Mouse (Mus musculus) forebrain, postnatal 0 days (tissue): Measurements from ENCODE around the gene Hspa2. TPM values are rescaled to one million over a fixed set of nuclear protein-coding genes. Genes with fewer than 3 reads are reported as not detected.

Experiments
- ATAC-seq: fragments of 200-750 bp; cut with Nextera tagmentation; 2 replicates; pipeline ENCODE4 v1.8.0; 2017; ENCODE audit warnings: mild to moderate bottlenecking, moderate library complexity
- DNase-seq: peaks from one replicate; pipeline ENCODE4 v3.0.0-alpha.2; 2015
- H3K27ac ChIP-seq: fragments of 300-500 bp; sonication (generic); 2 replicates; pipeline ENCODE4 v1.5.1; 2014; ENCODE audit warnings: low read depth, mild to moderate bottlenecking, antibody characterized with exemption, low read length, moderate library complexity, mixed read lengths
- H3K27me3 ChIP-seq: fragments of 300-500 bp; sonication (generic); 2 replicates; pipeline ENCODE4 v1.6.1; 2014; ENCODE audit warnings: mild to moderate bottlenecking, low read length, mixed read lengths; ENCODE audit not compliant: insufficient read depth
- H3K36me3 ChIP-seq: fragments of 300-500 bp; sonication (generic); 2 replicates; pipeline ENCODE4 v1.6.1; 2014; ENCODE audit warnings: mild to moderate bottlenecking, moderate library complexity; ENCODE audit not compliant: insufficient read depth
- H3K4me1 ChIP-seq: fragments of 300-500 bp; sonication (generic); 2 replicates; pipeline ENCODE4 v1.6.1; 2014; ENCODE audit warnings: antibody characterized with exemption; ENCODE audit not compliant: insufficient read depth
- H3K4me2 ChIP-seq: fragments of 300-500 bp; sonication (generic); 2 replicates; pipeline ENCODE4 v1.6.1; 2014; ENCODE audit warnings: low read depth, mild to moderate bottlenecking, moderate library complexity
- H3K4me3 ChIP-seq: fragments of 300-500 bp; sonication (generic); 2 replicates; pipeline ENCODE4 v1.5.1; 2014; ENCODE audit warnings: low read depth, low read length, mixed read lengths
- H3K9ac ChIP-seq: fragments of 300-500 bp; sonication (generic); 2 replicates; pipeline ENCODE4 v1.6.1; 2014; ENCODE audit warnings: mild to moderate bottlenecking
- H3K9me3 ChIP-seq: fragments of 300-500 bp; sonication (generic); 2 replicates; pipeline ENCODE4 v1.6.1; 2016; ENCODE audit warnings: low read length
- CTCF ChIP-seq: sonication (generic); IDR thresholded peaks from 2 replicates; pipeline ENCODE4 v1.5.1; 2016; ENCODE audit warnings: antibody characterized with exemption, control low read depth, low read depth
- WGBS: fragments of 180-500 bp; shearing (Covaris S2); extraction: QIAGEN DNeasy Blood & Tissue Kit; methylation state at CpG from one replicate; pipeline ENCODE4 v1.1.7; 2014; 5-methylcytosine and 5-hydroxymethylcytosine counted together
- polyA plus RNA-seq: library from polyadenylated mRNA; unstranded; fragments of >200 nt; fragmentation: Nextera tagmentation; extraction: Ambion mirVana; gene quantifications from 2 replicates; pipeline ENCODE4 v1.2.1, GENCODE M21; 2015
- total RNA-seq: library from RNA; depleted of rRNA; stranded (reverse); fragments of >200 nt; gene quantifications from 2 replicates; pipeline ENCODE4 v1.2.3, GENCODE M21; 2014; rRNA removed

Hspa2 gene
- total and polyA plus RNA-seq, 2 experiments from 2014 or later: 10.6 to 11.6 TPM

DNA sequence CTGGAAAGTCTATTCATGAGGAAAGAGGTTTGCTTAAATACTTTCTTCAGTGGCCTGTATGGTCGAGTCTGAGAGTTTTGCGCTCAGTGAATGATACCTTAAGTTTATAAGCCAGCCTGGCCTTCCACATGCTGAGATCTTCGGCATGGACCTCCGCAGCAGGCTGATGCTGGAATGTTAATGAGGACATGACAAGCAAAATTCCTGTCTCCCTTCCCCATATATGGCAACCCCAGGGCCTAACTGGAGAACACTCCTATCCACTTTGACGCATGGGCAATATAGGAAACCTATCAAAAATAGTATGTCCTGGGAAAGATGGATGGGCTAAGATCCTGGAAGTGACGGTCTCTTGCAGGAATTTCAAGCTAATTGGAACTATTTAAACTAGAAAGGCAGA, 44.2 kb downstream of the Hspa2 start:
- 76% methylated on average over 6 of the region's 6 CpGs for WGBS
- TF ChIP-seq CTCF: no peak
- no peaks in the 10 kb centered on the region for H3K36me3 ChIP-seq
- H3K4me1 ChIP-seq: no peaks in the 10 kb centered on the region
- H3K27ac ChIP-seq: no peak overlapping the region
- no peaks in the 10 kb centered on the region for H3K27me3 ChIP-seq
- H3K4me2 ChIP-seq: no peak overlapping the region
- H3K9me3 ChIP-seq: no peaks in the 10 kb centered on the region
- H3K4me3 ChIP-seq: no peak overlapping the region
- no peak for DNase-seq
- no peak overlapping the region for H3K9ac ChIP-seq
- ATAC-seq: no peak

DNA sequence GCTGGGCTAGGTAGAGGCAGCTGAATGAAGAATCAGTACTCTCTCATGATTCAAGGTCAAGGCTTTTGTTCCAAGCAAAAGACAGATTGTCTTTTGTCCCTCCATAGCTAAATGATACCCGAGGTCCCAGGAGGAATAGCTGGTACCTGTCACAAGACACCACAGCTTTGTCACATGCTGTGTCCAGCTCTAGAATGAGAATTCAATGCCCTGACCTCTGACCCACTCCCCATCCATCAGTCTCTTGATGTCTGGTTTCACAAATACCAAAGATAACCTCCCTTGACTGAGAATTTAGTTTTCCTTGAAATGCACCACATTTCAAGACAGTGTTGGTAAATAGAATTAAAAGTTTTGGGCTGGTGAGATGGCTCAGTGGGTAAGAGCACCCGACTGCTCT, 48.2 kb downstream of the Hspa2 start:
- 71% methylated on average over 2 of the region's 2 CpGs for WGBS
- Histone ChIP-seq H3K27me3 (no peaks in the 10 kb centered on the region), H3K4me1 (no peaks in the 10 kb centered on the region)

More for the DNA sequence above, 48.2 kb downstream of the Hspa2 start:
- ATAC-seq (no peak), DNase-seq (no peak)
- no peaks in the 10 kb centered on the region for H3K36me3 ChIP-seq
- TF ChIP-seq CTCF: no peak
- H3K9ac ChIP-seq: no peak overlapping the region
- H3K4me2 ChIP-seq: no peak overlapping the region
- no peak overlapping the region for H3K4me3 ChIP-seq
- no peaks in the 10 kb centered on the region for H3K9me3 ChIP-seq
- H3K27ac ChIP-seq: no peak overlapping the region

Other genes with a start within 250 kb of the Hspa2 start
- gene Esr2, start 226.9 kb upstream of the Hspa2 start, total RNA-seq: 0.15 and 0.95 TPM in 2 replicates
- 0.23 and 0.35 TPM in 2 replicates for gene Esr2, start 226.9 kb upstream of the Hspa2 start, polyA plus RNA-seq
- gene Tex21, start 157.4 kb upstream of the Hspa2 start, total RNA-seq: not detected in 2 replicates
- gene Tex21, start 157.4 kb upstream of the Hspa2 start, polyA plus RNA-seq: not detected in 2 replicates
- gene Mthfd1, start 148.9 kb upstream of the Hspa2 start, total RNA-seq: 22.8 and 26.2 TPM in 2 replicates
- gene Mthfd1, start 148.9 kb upstream of the Hspa2 start, polyA plus RNA-seq: 19.1 and 25.2 TPM in 2 replicates
- 18.9 and 24.7 TPM in 2 replicates for gene Akap5, start 79.3 kb upstream of the Hspa2 start, total RNA-seq
- gene Akap5, start 79.3 kb upstream of the Hspa2 start, polyA plus RNA-seq: 5.3 and 11.0 TPM in 2 replicates
- 15.0 and 25.8 TPM in 2 replicates for gene Zbtb25, start 34.6 kb upstream of the Hspa2 start, total RNA-seq
- gene Zbtb25, start 34.6 kb upstream of the Hspa2 start, polyA plus RNA-seq: 13.0 and 13.2 TPM in 2 replicates
- gene Zbtb1, start 33.9 kb upstream of the Hspa2 start, total RNA-seq: 3.1 and 3.5 TPM in 2 replicates
- 1.5 and 2.0 TPM in 2 replicates for gene Zbtb1, start 33.9 kb upstream of the Hspa2 start, polyA plus RNA-seq
- 1.1 and 1.8 TPM in 2 replicates for gene Ppp1r36, start 13.4 kb downstream of the Hspa2 start, total RNA-seq
- 2.2 and 2.7 TPM in 2 replicates for gene Ppp1r36, start 13.4 kb downstream of the Hspa2 start, polyA plus RNA-seq
- gene Plekhg3, start 126.7 kb downstream of the Hspa2 start, total RNA-seq: 4.1 and 6.2 TPM in 2 replicates
- 0.53 and 1.1 TPM in 2 replicates for gene Plekhg3, start 126.7 kb downstream of the Hspa2 start, polyA plus RNA-seq